Mouse (Mus musculus) forebrain, embryonic 13.5 days (tissue): ENCODE data around the gene Gm28729. TPM values are rescaled to one million over a fixed set of nuclear protein-coding genes. Genes with fewer than 3 reads are reported as not detected.

Experiments
- ATAC-seq: fragments of 200-750 bp; cut with Nextera tagmentation; 2 replicates; pipeline ENCODE4 v1.8.0; 2017
- H3K27ac ChIP-seq: fragments of 300-500 bp; sonication (generic); 2 replicates; pipeline ENCODE4 v1.5.1; 2015; ENCODE audit warnings: inconsistent platforms, mild to moderate bottlenecking, moderate library complexity
- H3K27me3 ChIP-seq: fragments of 300-500 bp; sonication (generic); 2 replicates; pipeline ENCODE4 v1.6.1; 2015; ENCODE audit warnings: mild to moderate bottlenecking, inconsistent platforms
- H3K36me3 ChIP-seq: fragments of 300-500 bp; sonication (generic); 2 replicates; pipeline ENCODE4 v1.6.1; 2015; ENCODE audit warnings: mild to moderate bottlenecking, inconsistent platforms; ENCODE audit not compliant: poor library complexity, severe bottlenecking
- H3K4me1 ChIP-seq: fragments of 300-500 bp; sonication (generic); 2 replicates; pipeline ENCODE4 v1.6.1; 2015; ENCODE audit warnings: inconsistent platforms
- H3K4me2 ChIP-seq: fragments of 300-500 bp; sonication (generic); 2 replicates; pipeline ENCODE4 v1.6.1; 2015; ENCODE audit warnings: inconsistent platforms, mild to moderate bottlenecking, moderate library complexity
- H3K4me3 ChIP-seq: fragments of 300-500 bp; sonication (generic); 2 replicates; pipeline ENCODE4 v1.5.1; 2015; ENCODE audit warnings: mild to moderate bottlenecking, inconsistent platforms
- H3K9ac ChIP-seq: fragments of 300-500 bp; sonication (generic); 2 replicates; pipeline ENCODE4 v1.6.1; 2015; ENCODE audit warnings: mild to moderate bottlenecking, inconsistent platforms
- H3K9me3 ChIP-seq: fragments of 300-500 bp; sonication (generic); replicated peaks from 2 replicates; pipeline ENCODE4 v1.6.1; 2016; ENCODE audit warnings: inconsistent platforms
- WGBS: fragments of 180-500 bp; shearing (Covaris S2); methylation state at CpG from one replicate; pipeline ENCODE4 v1.1.7; 2015; 5-methylcytosine and 5-hydroxymethylcytosine counted together
- polyA plus RNA-seq: library from polyadenylated mRNA; unstranded; fragments of >200 nt; fragmentation: Nextera tagmentation; extraction: Ambion mirVana; gene quantifications from 2 replicates; pipeline ENCODE4 v1.2.1, GENCODE M21; 2015

The Gm28729 gene
- 0.10 and 0.14 TPM in 2 replicates for polyA plus RNA-seq

- WGBS: 48% methylated on average over 12 of the region's 12 CpGs
- no peak within 1 kb of the TSS for H3K9ac ChIP-seq
- no peak within 1 kb of the TSS for H3K27ac ChIP-seq
- no peak within 1 kb of the TSS for H3K4me2 ChIP-seq
- H3K4me3 ChIP-seq: no peak within 1 kb of the TSS
- H3K4me1 ChIP-seq: peaks cover 5% of the 10 kb centered on the region; the same call in 1 of the 2 replicates
- no peak for ATAC-seq
- no peaks in the 10 kb centered on the region for H3K27me3 ChIP-seq
- H3K36me3 ChIP-seq: no peaks in the 10 kb centered on the region
- 0 out of 2 replicates have a peak, but pooled peaks cover 4% of the 10 kb centered on the region for H3K9me3 ChIP-seq
Observed at GRCm38 (mm10) chr9:96524972-96525506, at the start of gene Gm28729. Gm28729 (minus strand) TSS chr9:96525264.

- no peak for ATAC-seq
- no peak overlapping the region for H3K9ac ChIP-seq
- H3K27me3 ChIP-seq: no peaks in the 10 kb centered on the region
- peaks cover 16% of the 10 kb centered on the region; the same call in 1 of the 2 replicates for H3K36me3 ChIP-seq
- 9% methylated on average over 1 of the region's 1 CpGs for WGBS
- no peak overlapping the region for H3K4me3 ChIP-seq
- no peak overlapping the region for H3K27ac ChIP-seq
- no peaks in the 10 kb centered on the region for H3K4me1 ChIP-seq
- H3K9me3 ChIP-seq: no peaks in the 10 kb centered on the region
- no peak overlapping the region for H3K4me2 ChIP-seq
Observed at GRCm38 (mm10) chr9:96573252-96573651, 48.2 kb upstream of the Gm28729 start.

- ATAC-seq: no peak
- no peaks in the 10 kb centered on the region for H3K4me1 ChIP-seq
Observed at GRCm38 (mm10) chr9:96572754-96573153, 47.7 kb upstream of the Gm28729 start.

GRCm38 (mm10) chr9:96566470-96566996 is 41.5 kb upstream of the Gm28729 start:
- Histone ChIP-seq H3K4me1 (no peaks in the 10 kb centered on the region), H3K36me3 (peaks cover 26% of the 10 kb centered on the region), H3K27ac (no peak overlapping the region), H3K9ac (no peak overlapping the region), H3K9me3 (no peaks in the 10 kb centered on the region), H3K27me3 (no peaks in the 10 kb centered on the region), H3K4me2 (no peak overlapping the region), H3K4me3 (no peak overlapping the region)
- ATAC-seq: no peak
- WGBS: 87% methylated on average over 8 of the region's 8 CpGs

More at GRCm38 (mm10) chr9:96572754-96573153, 47.7 kb upstream of the Gm28729 start:
- Histone ChIP-seq H3K9me3 (no peaks in the 10 kb centered on the region), H3K4me2 (no peak overlapping the region), H3K36me3 (peaks cover 16% of the 10 kb centered on the region; the same call in 1 of the 2 replicates), H3K27ac (no peak overlapping the region), H3K4me3 (no peak overlapping the region), H3K27me3 (no peaks in the 10 kb centered on the region), H3K9ac (no peak overlapping the region)
- WGBS: 90% methylated on average over 9 of the region's 9 CpGs

GRCm38 (mm10) chr9:96563501-96563900 is 38.4 kb upstream of the Gm28729 start:
- no peaks in the 10 kb centered on the region for H3K9me3 ChIP-seq
- no peak overlapping the region for H3K4me3 ChIP-seq
- H3K27me3 ChIP-seq: no peaks in the 10 kb centered on the region
- H3K9ac ChIP-seq: no peak overlapping the region
- no peaks in the 10 kb centered on the region for H3K4me1 ChIP-seq
- peaks cover 33% of the 10 kb centered on the region for H3K36me3 ChIP-seq
- 94% methylated on average over 4 of the region's 4 CpGs for WGBS
- no peak overlapping the region for H3K4me2 ChIP-seq
- no peak overlapping the region for H3K27ac ChIP-seq
- ATAC-seq: no peak

- no peak for ATAC-seq
- Histone ChIP-seq H3K27me3 (no peaks in the 10 kb centered on the region), H3K9me3 (no peaks in the 10 kb centered on the region), H3K9ac (no peak overlapping the region), H3K4me2 (no peak overlapping the region), H3K27ac (no peak overlapping the region), H3K4me3 (no peak overlapping the region), H3K4me1 (no peaks in the 10 kb centered on the region), H3K36me3 (peaks cover 29% of the 10 kb centered on the region)
- WGBS: 95% methylated on average over 6 of the region's 6 CpGs
Observed at GRCm38 (mm10) chr9:96559148-96559547, 34.1 kb upstream of the Gm28729 start.

GRCm38 (mm10) chr9:96558594-96558993 is 33.5 kb upstream of the Gm28729 start:
- no peak overlapping the region for H3K9ac ChIP-seq
- no peak overlapping the region for H3K4me2 ChIP-seq
- H3K4me1 ChIP-seq: no peaks in the 10 kb centered on the region
- H3K4me3 ChIP-seq: no peak overlapping the region
- WGBS: 85% methylated on average over 1 of the region's 1 CpGs
- no peak for ATAC-seq
- peaks cover 27% of the 10 kb centered on the region for H3K36me3 ChIP-seq
- H3K27me3 ChIP-seq: no peaks in the 10 kb centered on the region
- H3K9me3 ChIP-seq: no peaks in the 10 kb centered on the region
- H3K27ac ChIP-seq: no peak overlapping the region

- H3K4me2 ChIP-seq: no peak overlapping the region
Observed at GRCm38 (mm10) chr9:96554095-96554494, 29.0 kb upstream of the Gm28729 start.

GRCm38 (mm10) chr9:96545410-96545809 is 20.3 kb upstream of the Gm28729 start:
- no peaks in the 10 kb centered on the region for H3K27me3 ChIP-seq
- no peak overlapping the region for H3K4me2 ChIP-seq
- peaks cover 4% of the 10 kb centered on the region; the same call in 1 of the 2 replicates for H3K4me1 ChIP-seq
- no peak overlapping the region for H3K4me3 ChIP-seq
- WGBS: 95% methylated on average over 13 of the region's 13 CpGs
- ATAC-seq: no peak
- H3K9ac ChIP-seq: no peak overlapping the region
- H3K9me3 ChIP-seq: no peaks in the 10 kb centered on the region
- H3K36me3 ChIP-seq: peaks cover 28% of the 10 kb centered on the region
- no peak overlapping the region for H3K27ac ChIP-seq

More at GRCm38 (mm10) chr9:96554095-96554494, 29.0 kb upstream of the Gm28729 start:
- H3K27ac ChIP-seq: no peak overlapping the region
- H3K27me3 ChIP-seq: no peaks in the 10 kb centered on the region
- no peak overlapping the region for H3K4me3 ChIP-seq
- H3K9ac ChIP-seq: no peak overlapping the region
- no peak for ATAC-seq
- H3K9me3 ChIP-seq: no peaks in the 10 kb centered on the region
- no peaks in the 10 kb centered on the region for H3K4me1 ChIP-seq
- peaks cover 23% of the 10 kb centered on the region for H3K36me3 ChIP-seq
- WGBS: 85% methylated on average over 1 of the region's 1 CpGs

- H3K9me3 ChIP-seq: no peaks in the 10 kb centered on the region
- H3K4me2 ChIP-seq: peak overlapping the region; percentile 52
- H3K4me3 ChIP-seq: peak overlapping the region; percentile 23
- no peak overlapping the region for H3K27ac ChIP-seq
- H3K4me1 ChIP-seq: peaks cover 4% of the 10 kb centered on the region; the same call in 1 of the 2 replicates
- no peaks in the 10 kb centered on the region for H3K27me3 ChIP-seq
- ATAC-seq: peak; percentile 85
- peaks cover 28% of the 10 kb centered on the region for H3K36me3 ChIP-seq
- 28% methylated on average over 27 of the region's 27 CpGs for WGBS
- H3K9ac ChIP-seq: peak overlapping the region; percentile 43
Observed at GRCm38 (mm10) chr9:96543643-96544640, 18.9 kb upstream of the Gm28729 start.

GRCm38 (mm10) chr9:96538916-96539315 is 13.9 kb upstream of the Gm28729 start:
- no peaks in the 10 kb centered on the region for H3K9me3 ChIP-seq
- H3K9ac ChIP-seq: no peak overlapping the region
- H3K4me2 ChIP-seq: no peak overlapping the region
- no peaks in the 10 kb centered on the region for H3K27me3 ChIP-seq
- H3K4me3 ChIP-seq: no peak overlapping the region
- peaks cover 16% of the 10 kb centered on the region for H3K36me3 ChIP-seq
- no peak for ATAC-seq
- no peak overlapping the region for H3K27ac ChIP-seq
- H3K4me1 ChIP-seq: peaks cover 14% of the 10 kb centered on the region
- 68% methylated on average over 10 of the region's 10 CpGs for WGBS

GRCm38 (mm10) chr9:96537615-96537919 is 12.5 kb upstream of the Gm28729 start:
- no peak overlapping the region for H3K4me2 ChIP-seq
- no peak overlapping the region for H3K27ac ChIP-seq
- peaks cover 11% of the 10 kb centered on the region for H3K36me3 ChIP-seq
- H3K4me3 ChIP-seq: no peak overlapping the region
- peaks cover 10% of the 10 kb centered on the region for H3K4me1 ChIP-seq
- WGBS: 95% methylated on average over 6 of the region's 6 CpGs
- H3K9ac ChIP-seq: no peak overlapping the region
- ATAC-seq: no peak
- no peaks in the 10 kb centered on the region for H3K27me3 ChIP-seq
- H3K9me3 ChIP-seq: no peaks in the 10 kb centered on the region
